Mouse (Mus musculus) CH12.LX (cell line): ENCODE data around the gene Rab37. TPM values are rescaled to one million over a fixed set of nuclear protein-coding genes. Genes with fewer than 3 reads are reported as not detected.
A peak's percentile ranks its signal among the peaks of the same experiment; 100 is the strongest.

Experiments
- DNase-seq: peaks from one replicate; pipeline ENCODE4 v3.0.0-alpha.2; 2013; ENCODE audit errors: extremely low read depth
- H3K27ac ChIP-seq: 2 replicates; pipeline ENCODE4 v1.5.1; 2012; ENCODE audit warnings: low read depth, mild to moderate bottlenecking, control low read depth, moderate library complexity; ENCODE audit not compliant: insufficient read depth
- H3K27me3 ChIP-seq: replicated peaks from 2 replicates; pipeline ENCODE3; 2012; ENCODE audit warnings: inconsistent platforms
- H3K36me3 ChIP-seq, 2 experiments: replicated peaks in 1 of 2; 2 replicates each; pipeline versions ENCODE3 to v1.6.1; 2012; ENCODE audit warnings: inconsistent platforms in 1 of 2, low read length in 1 of 2, mild to moderate bottlenecking in 1 of 2, mixed read lengths in 1 of 2, moderate library complexity in 1 of 2; ENCODE audit not compliant: control insufficient read depth in 1 of 2, insufficient read depth in 1 of 2
- H3K4me1 ChIP-seq, 2 experiments: 2 replicates each; pipeline ENCODE4 v1.6.1; 2012; ENCODE audit warnings: inconsistent platforms in 1 of 2, moderate library complexity in 1 of 2; ENCODE audit not compliant: insufficient read depth in 2 of 2, control insufficient read depth in 1 of 2
- H3K4me2 ChIP-seq: 2 replicates; pipeline ENCODE4 v1.6.1; 2012; ENCODE audit warnings: low read depth, mild to moderate bottlenecking, control low read depth; ENCODE audit not compliant: poor library complexity, insufficient read depth, severe bottlenecking
- H3K4me3 ChIP-seq, 3 experiments: fragments of 150-350 bp in 1 of 3; sonication (generic) in 1 of 3; replicated peaks in 1 of 3; 2 replicates each; pipeline versions ENCODE3 to v1.5.1; 2011 to 2012; ENCODE audit warnings: low read depth in 2 of 3, low read length in 2 of 3, mild to moderate bottlenecking in 2 of 3, moderate library complexity in 2 of 3, control low read depth in 1 of 3, improper control_type of control experiment in 1 of 3, inconsistent platforms in 1 of 3, mixed read lengths in 1 of 3; ENCODE audit not compliant: poor library complexity in 1 of 3
- H3K79me2 ChIP-seq: replicated peaks from 2 replicates; pipeline ENCODE4 v1.6.1; 2012; ENCODE audit warnings: mild to moderate bottlenecking, moderate library complexity; ENCODE audit not compliant: control insufficient read depth, poor library complexity, insufficient read depth, severe bottlenecking; ENCODE audit errors: extremely low read depth
- H3K9ac ChIP-seq: 2 replicates; pipeline ENCODE4 v1.6.1; 2012; ENCODE audit warnings: low read depth, mild to moderate bottlenecking, control low read depth, moderate library complexity; ENCODE audit not compliant: insufficient read depth
- H3K9me3 ChIP-seq: replicated peaks from 2 replicates; pipeline ENCODE3; 2012; ENCODE audit warnings: low read length, inconsistent platforms, mixed read lengths
- BHLHE40 ChIP-seq: IDR thresholded peaks from 2 replicates; pipeline ENCODE4 v1.6.1; 2011; ENCODE audit warnings: mild to moderate bottlenecking, low read depth, low read length, improper control_type of control experiment
- CHD1 ChIP-seq: IDR thresholded peaks from 2 replicates; pipeline ENCODE4 v1.6.1; 2012; ENCODE audit warnings: low read depth, low read length, improper control_type of control experiment, inconsistent platforms
- CHD2 ChIP-seq: IDR thresholded peaks from 2 replicates; pipeline ENCODE4 v1.6.1; 2011; ENCODE audit warnings: low read length, improper control_type of control experiment
- CTCF ChIP-seq, 2 experiments: IDR thresholded peaks in 1 of 2; conservative IDR thresholded peaks in 1 of 2; 2 replicates each; pipeline ENCODE4 v1.5.1; 2011 to 2012; ENCODE audit warnings: low read depth in 2 of 2, low read length in 2 of 2, improper control_type of control experiment in 1 of 2, inconsistent platforms in 1 of 2, mild to moderate bottlenecking in 1 of 2, moderate library complexity in 1 of 2
- E2F4 ChIP-seq: IDR thresholded peaks from 2 replicates; pipeline ENCODE4 v1.6.1; 2011; ENCODE audit warnings: low read depth, low read length, improper control_type of control experiment; ENCODE audit not compliant: insufficient replicate concordance
- ELF1 ChIP-seq: IDR thresholded peaks from 2 replicates; pipeline ENCODE4 v1.6.1; 2014; ENCODE audit warnings: low read depth, mild to moderate bottlenecking, inconsistent platforms, low read length, improper control_type of control experiment
- EP300 ChIP-seq: IDR thresholded peaks from 2 replicates; pipeline ENCODE4 v1.6.1; 2011; ENCODE audit warnings: low read length, improper control_type of control experiment
- ETS1 ChIP-seq: conservative IDR thresholded peaks from 2 replicates; pipeline ENCODE4 v1.6.1; 2012; ENCODE audit warnings: low read depth, mild to moderate bottlenecking, inconsistent platforms, low read length, improper control_type of control experiment, moderate library complexity
- GABPA ChIP-seq: IDR thresholded peaks from 2 replicates; pipeline ENCODE4 v1.6.1; 2012; ENCODE audit warnings: low read depth, low read length, improper control_type of control experiment, inconsistent platforms; ENCODE audit not compliant: insufficient replicate concordance
- HCFC1 ChIP-seq: IDR thresholded peaks from 2 replicates; pipeline ENCODE4 v1.6.1; 2012; ENCODE audit warnings: low read depth, mild to moderate bottlenecking, inconsistent platforms, low read length, improper control_type of control experiment
- IRF4 ChIP-seq: IDR thresholded peaks from 2 replicates; pipeline ENCODE4 v1.6.1; 2014; ENCODE audit warnings: low read depth, mild to moderate bottlenecking, inconsistent platforms, low read length, improper control_type of control experiment
- JUN ChIP-seq: IDR thresholded peaks from 2 replicates; pipeline ENCODE4 v1.6.1; 2011; ENCODE audit warnings: low read depth, mild to moderate bottlenecking, low read length, improper control_type of control experiment, moderate library complexity; ENCODE audit not compliant: insufficient read depth
- JUND ChIP-seq: conservative IDR thresholded peaks from 2 replicates; pipeline ENCODE4 v1.6.1; 2011; ENCODE audit warnings: low read depth, low read length, improper control_type of control experiment
- MAX ChIP-seq: IDR thresholded peaks from 2 replicates; pipeline ENCODE4 v1.6.1; 2011; ENCODE audit warnings: low read length, improper control_type of control experiment
- MAZ ChIP-seq: IDR thresholded peaks from 2 replicates; pipeline ENCODE4 v1.6.1; 2012; ENCODE audit warnings: low read depth, mild to moderate bottlenecking, inconsistent platforms, low read length, improper control_type of control experiment, moderate library complexity
- MEF2A ChIP-seq: IDR thresholded peaks from 2 replicates; pipeline ENCODE4 v1.6.1; 2014; ENCODE audit warnings: low read depth, mild to moderate bottlenecking, inconsistent platforms, low read length, improper control_type of control experiment, borderline replicate concordance
- MXI1 ChIP-seq: IDR thresholded peaks from 2 replicates; pipeline ENCODE4 v1.6.1; 2011; ENCODE audit warnings: mild to moderate bottlenecking, low read depth, low read length, improper control_type of control experiment
- MYC ChIP-seq: IDR thresholded peaks from 2 replicates; pipeline ENCODE4 v1.6.1; 2011; ENCODE audit warnings: low read depth, mild to moderate bottlenecking, improper control_type of control experiment, low read length
- NRF1 ChIP-seq: IDR thresholded peaks from 2 replicates; pipeline ENCODE4 v1.6.1; 2014; ENCODE audit warnings: low read depth, mild to moderate bottlenecking, inconsistent platforms, low read length, improper control_type of control experiment, moderate library complexity
- POLR2A ChIP-seq: IDR thresholded peaks from 2 replicates; pipeline ENCODE4 v1.6.1; 2011; ENCODE audit warnings: low read depth, mild to moderate bottlenecking, improper control_type of control experiment, low read length
- POLR2AphosphoS2 ChIP-seq: IDR thresholded peaks from 2 replicates; pipeline ENCODE4 v1.6.1; 2011; ENCODE audit warnings: low read depth, low read length, improper control_type of control experiment
- RAD21 ChIP-seq: IDR thresholded peaks from 2 replicates; pipeline ENCODE4 v1.6.1; 2011; ENCODE audit warnings: low read depth, mild to moderate bottlenecking, low read length, improper control_type of control experiment, moderate library complexity
- RCOR1 ChIP-seq: conservative IDR thresholded peaks from 2 replicates; pipeline ENCODE4 v1.6.1; 2012; ENCODE audit warnings: low read depth, mild to moderate bottlenecking, inconsistent platforms, low read length, improper control_type of control experiment
- SIN3A ChIP-seq: IDR thresholded peaks from 2 replicates; pipeline ENCODE4 v1.6.1; 2012; ENCODE audit warnings: low read length, improper control_type of control experiment, inconsistent platforms
- TBP ChIP-seq: conservative IDR thresholded peaks from 2 replicates; pipeline ENCODE4 v1.6.1; 2011; ENCODE audit warnings: low read depth, low read length, improper control_type of control experiment
- TCF12 ChIP-seq: IDR thresholded peaks from 2 replicates; pipeline ENCODE4 v1.6.1; 2014; ENCODE audit warnings: low read depth, mild to moderate bottlenecking, inconsistent platforms, low read length, improper control_type of control experiment
- USF1 ChIP-seq: IDR thresholded peaks from 2 replicates; pipeline ENCODE4 v1.6.1; 2014; ENCODE audit warnings: low read depth, mild to moderate bottlenecking, inconsistent platforms, low read length, improper control_type of control experiment
- USF2 ChIP-seq: conservative IDR thresholded peaks from 2 replicates; pipeline ENCODE4 v1.6.1; 2011; ENCODE audit warnings: low read depth, low read length, improper control_type of control experiment
- ZKSCAN1 ChIP-seq: IDR thresholded peaks from 2 replicates; pipeline ENCODE4 v1.6.1; 2012; ENCODE audit warnings: low read depth, inconsistent platforms, low read length, improper control_type of control experiment, borderline replicate concordance
- ZMIZ1 ChIP-seq: IDR thresholded peaks from 2 replicates; pipeline ENCODE4 v1.6.1; 2012; ENCODE audit warnings: low read depth, mild to moderate bottlenecking, inconsistent platforms, low read length, improper control_type of control experiment
- ZNF384 ChIP-seq: IDR thresholded peaks from 2 replicates; pipeline ENCODE4 v1.6.1; 2012; ENCODE audit warnings: low read depth, low read length, improper control_type of control experiment, inconsistent platforms
- dilution Hi-C: fragments of 300-500 bp; cut with MboI; formaldehyde crosslinking; loops from 2 replicates; pipeline ENCODE4 v1.14.3; 2020; ENCODE audit warnings: low sequenced_read_pairs; ENCODE audit not compliant: extremely low pct_unique_long_range_greater_than_20kb, extremely low pct_ligation_motif_present
- in situ Hi-C: fragments of 300-500 bp; cut with MboI; formaldehyde crosslinking; loops from 3 replicates; pipeline ENCODE4 v1.14.3; 2019; ENCODE audit warnings: low sequenced_read_pairs, low pct_ligation_motif_present, low pct_unique_long_range_greater_than_20kb, mixed read lengths
- polyA plus RNA-seq: library from polyadenylated mRNA; unstranded; fragments of >175 nt; gene quantifications from 2 replicates; pipeline ENCODE4 v1.2.1, GENCODE M21; 2012; ENCODE audit warnings: low read depth; ENCODE audit not compliant: insufficient read length
- total RNA-seq, 2 experiments: library from RNA; depleted of rRNA; stranded (reverse); fragments of 300-350 nt in 1 of 2; fragments of >200 nt in 1 of 2; gene quantifications; 2 replicates each; pipeline ENCODE4 v1.2.3; 2012 to 2014

Gene Rab37
- total and polyA plus RNA-seq, 3 experiments: 2.0 to 3.6 (median 2.3) TPM

GRCm38 (mm10) chr11:115099241-115099840 is 8.1 kb downstream of the Rab37 start (continued):
- no peak for TF ChIP-seq E2F4
- TF ChIP-seq HCFC1: no peak
- TF ChIP-seq EP300: peak; percentile 50; the same call in 1 of the 2 replicates
- no peak for TF ChIP-seq USF2
- peak; percentile 73 for TF ChIP-seq ETS1
- TF ChIP-seq USF1: no peak
- no peak for TF ChIP-seq TBP
- TF ChIP-seq GABPA: no peak
- TF ChIP-seq POLR2A: peak; percentile 39; the same call in 1 of the 2 replicates
- TF ChIP-seq, all 38 proteins: peak for 14

DNA sequence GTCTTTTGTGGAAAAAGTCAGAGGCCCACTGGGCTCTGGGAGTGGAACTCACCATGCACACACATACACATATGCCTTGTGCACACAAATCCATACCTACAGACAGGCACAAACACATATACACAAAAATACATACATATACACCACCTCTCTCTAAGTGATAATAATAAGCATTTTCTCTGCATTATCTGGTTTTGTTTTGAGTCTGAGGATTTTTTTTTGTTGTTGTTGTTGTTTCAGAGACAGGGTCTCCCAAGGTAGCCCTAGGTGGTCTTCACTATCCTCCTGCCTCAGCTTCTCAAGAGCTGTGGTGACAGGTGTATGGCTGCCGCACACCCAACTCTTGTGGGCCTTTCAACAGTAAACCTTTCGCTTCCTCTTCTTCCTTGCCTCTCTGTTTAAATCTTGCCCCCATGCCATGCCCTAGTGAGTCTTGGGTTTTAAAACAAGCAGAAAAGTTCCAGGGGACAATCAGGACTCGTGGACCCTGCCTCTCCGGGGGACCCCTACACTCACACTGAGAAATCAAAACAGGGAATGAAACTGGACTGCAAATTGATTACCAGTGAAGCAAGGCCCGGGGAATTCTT is 8.9 kb downstream of the Rab37 start:
- in situ Hi-C loops (no loop called here), dilution Hi-C loops (no loop called here)
- H3K9ac ChIP-seq: peak overlapping the region; percentile 15; the same call in 1 of the 2 replicates
- H3K4me1 ChIP-seq: peaks cover 49 to 92% of the 10 kb centered on the region in 2 experiments
- DNase-seq: peak; percentile 52
- H3K27me3 ChIP-seq: no peaks in the 10 kb centered on the region
- peak overlapping the region; percentile 77 for H3K27ac ChIP-seq
- no peaks in the 10 kb centered on the region for H3K79me2 ChIP-seq
- no peak overlapping the region for H3K4me3 ChIP-seq
- no peaks in the 10 kb centered on the region for H3K36me3 ChIP-seq
- TF ChIP-seq CTCF (conservative IDR thresholded peaks at IDR 0.05 in 1 of 2, IDR thresholded peaks at IDR 0.05 in 1 of 2; ENCODE audit: low read depth in 2 of 2, low read length in 2 of 2) (no peak), ZKSCAN1 (no peak), ZNF384 (no peak), ZMIZ1 (0 out of 2 replicates have a peak, but pooled peaks have one; percentile 40), RAD21 (no peak), TCF12 (peak; percentile 72), SIN3A (0 out of 2 replicates have a peak, but pooled peaks have one; percentile 9), RCOR1 (peak; percentile 87), CHD2 (no peak; the same call in 1 of the 2 replicates), JUN (no peak; the same call in 1 of the 2 replicates), BHLHE40 (peak; percentile 36; the same call in 1 of the 2 replicates), POLR2A (no peak), MXI1 (peak; percentile 49; the same call in 1 of the 2 replicates), EP300 (peak; percentile 92), MAX (no peak), HCFC1 (peak; percentile 26; the same call in 1 of the 2 replicates), JUND (0 out of 2 replicates have a peak, but pooled peaks have one; percentile 6), NRF1 (0 out of 2 replicates have a peak, but pooled peaks have one; percentile 2), MYC (peak; percentile 80), USF1 (no peak), TBP (no peak), USF2 (no peak), IRF4 (peak; percentile 90), MEF2A (peak; percentile 80), ETS1 (peak; percentile 51), MAZ (0 out of 2 replicates have a peak, but pooled peaks have one; percentile 64), POLR2AphosphoS2 (no peak), CHD1 (peak; percentile 93), ELF1 (peak; percentile 40; the same call in 1 of the 2 replicates)
- TF ChIP-seq, all 38 proteins: peak for 17
- peak overlapping the region; percentile 42 for H3K4me2 ChIP-seq
- H3K9me3 ChIP-seq: peaks cover 3% of the 10 kb centered on the region
